Comparison of ENCODE assay signal across 8 mouse cellular contexts in the genomic region with DNA sequence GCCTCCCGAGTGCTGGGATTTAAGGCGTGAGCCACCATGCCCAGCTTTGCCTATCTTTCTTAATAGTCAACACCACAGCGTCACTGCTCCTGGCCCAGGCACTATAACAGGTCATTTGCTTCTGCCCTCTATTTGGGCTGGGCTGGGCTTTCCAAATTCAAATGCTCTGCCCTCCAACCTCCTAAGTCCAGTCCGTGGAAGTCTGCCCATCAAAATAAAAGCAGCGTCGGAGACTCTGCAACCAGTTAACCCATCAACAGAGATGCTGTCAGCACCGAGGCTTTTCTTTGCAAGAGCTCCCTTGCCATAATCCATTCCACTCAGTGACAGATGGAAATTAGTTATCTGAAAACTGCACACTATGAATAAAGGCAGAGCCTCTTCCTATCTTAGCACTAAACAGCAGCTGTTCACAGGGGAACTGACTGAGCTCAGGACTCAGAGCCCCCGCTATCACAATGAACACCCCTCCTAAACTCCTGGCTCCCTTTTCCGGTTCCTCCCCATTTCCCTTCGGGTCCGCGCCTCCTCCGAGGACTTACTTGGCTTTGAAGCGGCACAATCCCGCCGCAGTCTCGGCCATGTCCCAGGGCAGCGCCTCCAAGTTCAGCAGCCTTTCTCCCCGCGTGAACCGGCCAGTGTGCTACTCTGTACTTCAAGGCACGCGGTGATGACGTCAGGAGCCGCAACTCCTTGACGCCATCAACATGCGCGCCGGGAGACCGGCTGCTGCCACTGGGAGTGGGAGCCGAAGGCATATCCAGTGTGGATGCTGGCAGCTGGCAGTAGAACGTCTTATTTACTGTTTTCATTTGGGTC. TPM values are rescaled to one million over a fixed set of nuclear protein-coding genes. Genes with fewer than 3 reads are reported as not detected.
A peak's percentile ranks its signal among the peaks of the same experiment; 100 is the strongest.
DNase-seq lines count a peak whose midpoint lies in the region; ATAC-seq and TF ChIP-seq lines count a peak whose summit lies in the region.

Gene Tbl3, minus strand, starts transcription at position 679 of the 819 bp plus-strand sequence.

- ATAC-seq in activated CD4-positive, CD25-positive, alpha-beta regulatory T cell, adult 4 months: peak; percentile 84
- peak; percentile 89 for ATAC-seq in megakaryocyte progenitor cell, adult 5-6 weeks (replicated peaks; ENCODE audit: poor library complexity)

- H3K4me3 ChIP-seq in cortical plate, adult 2 months (ENCODE audit: insufficient read depth, low read length): peak within 1 kb of the TSS; percentile 66

- no peak within 1 kb of the TSS for H3K27ac ChIP-seq in cortical plate, adult 2 months (ENCODE audit: insufficient read depth, low read length)

- TF ChIP-seq POLR2A in cortical plate, adult 2 months (IDR thresholded peaks at IDR 0.05; ENCODE audit: extremely low read depth, insufficient read depth, low read length): peak; percentile 95

- DNase-seq in gastrocnemius, postnatal 10 days: peak; percentile 93
- peak; percentile 96 for DNase-seq in induced T-regulatory cell, adult 2 months (ENCODE audit: low read depth)
- peak; percentile 71 to 95 for DNase-seq in left cerebral cortex, adult 9 months (ENCODE audit: low spot score in 2 of 2)
- peak; percentile 94 for DNase-seq in right cerebral cortex, postnatal 14 days
- DNase-seq in urinary bladder, postnatal 36 days (ENCODE audit: low spot score in 2 of 2): peak; percentile 88 to 92

- no peak for TF ChIP-seq CTCF in cortical plate, adult 2 months (IDR thresholded peaks at IDR 0.05; ENCODE audit: extremely low read depth, insufficient read depth, low read length)

- H3K4me1 ChIP-seq in cortical plate, adult 2 months (ENCODE audit: control insufficient read depth, insufficient read depth, low read length): peaks cover 2% of the 10 kb centered on the region; the same call in 1 of the 2 replicates

RNA-seq across cellular contexts. Expression of gene Tbl3, which starts in this region (rescaled TPM):
- 10 to 100 TPM; 23.6 to 46.2 TPM for polyA plus RNA-seq in activated CD4-positive, CD25-positive, alpha-beta regulatory T cell, adult 4 months (2017; shearing (Covaris generic))
- polyA plus RNA-seq in cortical plate, adult 2 months (2012; rRNA removed): 53.0 and 53.7 TPM in 2 replicates
- total RNA-seq in gastrocnemius, postnatal 10 days (2021): 10 to 100 TPM; 16.7 to 19.4 TPM
- 27.6 and 36.8 TPM in 2 replicates for total RNA-seq in megakaryocyte progenitor cell, adult 5-6 weeks (2015)
- 41.1 and 45.3 TPM in 2 replicates for total RNA-seq in megakaryocyte progenitor cell, adult 5-6 weeks (2017)
